Mouse (Mus musculus) myocyte (in vitro differentiated cells): Measurements from ENCODE around the gene Bmp7. TPM values are rescaled to one million over a fixed set of nuclear protein-coding genes. Genes with fewer than 3 reads are reported as not detected.

ENCODE experiments used
- H3K27me3 ChIP-seq: one replicate; pipeline ENCODE4 v1.6.1; 2011; ENCODE audit not compliant: control insufficient read depth, insufficient read depth, insufficient read length
- H3K36me3 ChIP-seq: one replicate; pipeline ENCODE4 v1.6.1; 2011; ENCODE audit not compliant: control insufficient read depth, insufficient read depth
- H3K4me2 ChIP-seq: one replicate; pipeline ENCODE4 v1.6.1; 2011; ENCODE audit warnings: low read depth, control low read depth
- H3K4me3 ChIP-seq: one replicate; pipeline ENCODE4 v1.5.1; 2011; ENCODE audit warnings: mild to moderate bottlenecking, control low read depth, moderate library complexity
- H3K79me2 ChIP-seq: one replicate; pipeline ENCODE4 v1.6.1; 2011; ENCODE audit not compliant: control insufficient read depth, insufficient read depth
- H3ac ChIP-seq: one replicate; pipeline ENCODE4 v1.6.1; 2011; ENCODE audit not compliant: control insufficient read depth, insufficient read length
- CEBPB ChIP-seq: IDR thresholded peaks from 2 replicates; pipeline ENCODE4 v1.6.1; 2011; ENCODE audit warnings: mild to moderate bottlenecking, moderate library complexity; ENCODE audit not compliant: poor library complexity, insufficient read depth, severe bottlenecking
- E2F4 ChIP-seq: IDR thresholded peaks from one replicate; pipeline ENCODE4 v1.6.1; 2011; ENCODE audit warnings: mild to moderate bottlenecking, control low read depth, moderate library complexity; ENCODE audit not compliant: insufficient read depth
- MAX ChIP-seq: IDR thresholded peaks from one replicate; pipeline ENCODE4 v1.6.1; 2011; ENCODE audit warnings: low read depth, mild to moderate bottlenecking, control low read depth
- MYOD1 ChIP-seq, 3 experiments: IDR thresholded peaks; one replicate each; pipeline ENCODE4 v1.6.1; 2011; ENCODE audit warnings: control low read depth in 2 of 3, low read depth in 2 of 3, mild to moderate bottlenecking in 2 of 3, moderate library complexity in 1 of 3; ENCODE audit not compliant: insufficient read length in 2 of 3, control insufficient read depth in 1 of 3
- MYOG ChIP-seq, 3 experiments: IDR thresholded peaks; one replicate each; pipeline ENCODE4 v1.6.1; 2011; ENCODE audit warnings: control low read depth in 2 of 3, low read depth in 2 of 3, mild to moderate bottlenecking in 2 of 3; ENCODE audit not compliant: insufficient read length in 2 of 3, control insufficient read depth in 1 of 3, insufficient read depth in 1 of 3
- POLR2A ChIP-seq: IDR thresholded peaks from one replicate; pipeline ENCODE4 v1.6.1; 2011; ENCODE audit warnings: low read depth, mild to moderate bottlenecking, control low read depth, moderate library complexity; ENCODE audit not compliant: insufficient read length
- POLR2AphosphoS2 ChIP-seq: IDR thresholded peaks from one replicate; pipeline ENCODE4 v1.6.1; 2011; ENCODE audit warnings: low read depth, control low read depth; ENCODE audit not compliant: insufficient read length
- REST ChIP-seq: IDR thresholded peaks from one replicate; pipeline ENCODE4 v1.6.1; 2011; ENCODE audit warnings: mild to moderate bottlenecking, control low read depth, moderate library complexity; ENCODE audit not compliant: insufficient read depth, insufficient read length
- SRF ChIP-seq: IDR thresholded peaks from one replicate; pipeline ENCODE4 v1.6.1; 2011; ENCODE audit warnings: low read depth; ENCODE audit not compliant: control insufficient read depth, insufficient read length
- TCF12 ChIP-seq: IDR thresholded peaks from one replicate; pipeline ENCODE4 v1.6.1; 2011; ENCODE audit warnings: mild to moderate bottlenecking, control low read depth; ENCODE audit not compliant: poor library complexity, insufficient read depth, severe bottlenecking
- TCF3 ChIP-seq: IDR thresholded peaks from one replicate; pipeline ENCODE4 v1.6.1; 2011; ENCODE audit warnings: low read depth, control low read depth; ENCODE audit not compliant: insufficient read length
- USF1 ChIP-seq: IDR thresholded peaks from one replicate; pipeline ENCODE4 v1.6.1; 2011; ENCODE audit warnings: low read depth, mild to moderate bottlenecking, control low read depth, moderate library complexity
- polyA plus RNA-seq: library from polyadenylated mRNA; unstranded; fragments of >200 nt; fragmentation: generic; extraction: Trizol; gene quantifications from one replicate; pipeline ENCODE4 v1.2.1, GENCODE M21; 2012; ENCODE audit warnings: missing spikeins

The Bmp7 gene
- polyA plus RNA-seq, 1 experiment: not detected

- no peak overlapping the region for H3ac ChIP-seq
- H3K27me3 ChIP-seq: no peaks in the 10 kb centered on the region
- no peak overlapping the region for H3K4me2 ChIP-seq
- H3K36me3 ChIP-seq: no peaks in the 10 kb centered on the region
- H3K4me3 ChIP-seq: no peak overlapping the region
- no peak for TF ChIP-seq POLR2A
- TF ChIP-seq MYOD1 (IDR thresholded peaks at IDR 0.05; ENCODE audit: control insufficient read depth in 1 of 3, insufficient read length in 2 of 3, low read depth in 2 of 3): no peak
- TF ChIP-seq TCF12: no peak
- TF ChIP-seq POLR2AphosphoS2: no peak
- no peak for TF ChIP-seq MYOG (IDR thresholded peaks at IDR 0.05; ENCODE audit: control insufficient read depth in 1 of 3, insufficient read depth in 1 of 3, insufficient read length in 2 of 3, low read depth in 2 of 3)
- TF ChIP-seq MAX: no peak
- TF ChIP-seq E2F4: no peak
- TF ChIP-seq USF1: no peak
- TF ChIP-seq SRF: no peak
- TF ChIP-seq REST: no peak
- TF ChIP-seq TCF3: no peak
- no peak for TF ChIP-seq CEBPB
- no peaks in the 10 kb centered on the region for H3K79me2 ChIP-seq
Observed at GRCm38 (mm10) chr2:172836516-172836915, 103.6 kb downstream of the Bmp7 start.

- TF ChIP-seq SRF (no peak), MYOG (IDR thresholded peaks at IDR 0.05; ENCODE audit: control insufficient read depth in 1 of 3, insufficient read depth in 1 of 3, insufficient read length in 2 of 3, low read depth in 2 of 3) (no peak), MAX (no peak), CEBPB (no peak), POLR2A (no peak), E2F4 (no peak), USF1 (no peak), TCF12 (no peak), TCF3 (no peak), REST (no peak), POLR2AphosphoS2 (no peak), MYOD1 (IDR thresholded peaks at IDR 0.05; ENCODE audit: control insufficient read depth in 1 of 3, insufficient read length in 2 of 3, low read depth in 2 of 3) (no peak)
- H3K27me3 ChIP-seq: peaks cover 5% of the 10 kb centered on the region
- no peak overlapping the region for H3K4me3 ChIP-seq
- H3ac ChIP-seq: no peak overlapping the region
- no peaks in the 10 kb centered on the region for H3K79me2 ChIP-seq
- H3K4me2 ChIP-seq: no peak overlapping the region
- no peaks in the 10 kb centered on the region for H3K36me3 ChIP-seq
Observed at GRCm38 (mm10) chr2:172833196-172833595, 106.9 kb downstream of the Bmp7 start.

GRCm38 (mm10) chr2:172831762-172832161 is 108.4 kb downstream of the Bmp7 start:
- no peaks in the 10 kb centered on the region for H3K79me2 ChIP-seq
- no peak overlapping the region for H3ac ChIP-seq
- no peaks in the 10 kb centered on the region for H3K36me3 ChIP-seq
- no peak overlapping the region for H3K4me3 ChIP-seq
- H3K4me2 ChIP-seq: no peak overlapping the region
- peaks cover 9% of the 10 kb centered on the region for H3K27me3 ChIP-seq
- no peak for TF ChIP-seq CEBPB
- TF ChIP-seq REST: no peak
- no peak for TF ChIP-seq USF1
- no peak for TF ChIP-seq POLR2A
- no peak for TF ChIP-seq TCF12
- no peak for TF ChIP-seq TCF3
- TF ChIP-seq E2F4: no peak
- no peak for TF ChIP-seq POLR2AphosphoS2
- TF ChIP-seq MYOD1 (IDR thresholded peaks at IDR 0.05; ENCODE audit: control insufficient read depth in 1 of 3, insufficient read length in 2 of 3, low read depth in 2 of 3): no peak
- no peak for TF ChIP-seq MYOG (IDR thresholded peaks at IDR 0.05; ENCODE audit: control insufficient read depth in 1 of 3, insufficient read depth in 1 of 3, insufficient read length in 2 of 3, low read depth in 2 of 3)
- no peak for TF ChIP-seq MAX
- TF ChIP-seq SRF: no peak

GRCm38 (mm10) chr2:172831133-172831532 is 109.0 kb downstream of the Bmp7 start:
- H3K4me2 ChIP-seq: no peak overlapping the region
- no peaks in the 10 kb centered on the region for H3K79me2 ChIP-seq
- TF ChIP-seq POLR2A (no peak), CEBPB (no peak), SRF (no peak), USF1 (no peak), REST (no peak), POLR2AphosphoS2 (no peak), TCF12 (no peak), E2F4 (no peak), TCF3 (no peak), MYOG (IDR thresholded peaks at IDR 0.05; ENCODE audit: control insufficient read depth in 1 of 3, insufficient read depth in 1 of 3, insufficient read length in 2 of 3, low read depth in 2 of 3) (no peak), MYOD1 (IDR thresholded peaks at IDR 0.05; ENCODE audit: control insufficient read depth in 1 of 3, insufficient read length in 2 of 3, low read depth in 2 of 3) (no peak)
- no peaks in the 10 kb centered on the region for H3K36me3 ChIP-seq
- no peak overlapping the region for H3K4me3 ChIP-seq
- peaks cover 15% of the 10 kb centered on the region for H3K27me3 ChIP-seq
- H3ac ChIP-seq: no peak overlapping the region

- no peak for TF ChIP-seq SRF
- peaks cover 24% of the 10 kb centered on the region for H3K27me3 ChIP-seq
Observed at GRCm38 (mm10) chr2:172828229-172828628, 111.9 kb downstream of the Bmp7 start.

More at GRCm38 (mm10) chr2:172828229-172828628, 111.9 kb downstream of the Bmp7 start:
- Histone ChIP-seq H3K36me3 (no peaks in the 10 kb centered on the region), H3ac (no peak overlapping the region), H3K4me3 (no peak overlapping the region), H3K79me2 (no peaks in the 10 kb centered on the region), H3K4me2 (no peak overlapping the region)
